Mouse (Mus musculus): ENCODE measurements at regions not wholly inside any gene's neighbourhood (a gene's known extent, or its start where the extent isn't known, plus 50 kb on each side); places are given as distances from the start of the nearest gene placed in this dataset.
"Not testable (repeated sequence)": the region's sequence is repeated elsewhere in the genome, so short reads cannot be mapped to it uniquely, and the experiment has no call there.

GRCm38 (mm10) chr10:37725609-37726008 is 586.9 kb upstream of the Marcks start:
- no peak for ATAC-seq (replicated peaks; ENCODE audit: low FRiP score, poor library complexity, severe bottlenecking)

GRCm38 (mm10) chr10:37724994-37725393 is 586.3 kb upstream of the Marcks start:
- ATAC-seq (replicated peaks; ENCODE audit: low FRiP score, poor library complexity, severe bottlenecking) = not testable (repeated sequence)

GRCm38 (mm10) chr10:37720748-37721147 is 582.0 kb upstream of the Marcks start:
- no peak for ATAC-seq (replicated peaks; ENCODE audit: low FRiP score, poor library complexity, severe bottlenecking)

- ATAC-seq (replicated peaks; ENCODE audit: low FRiP score, poor library complexity, severe bottlenecking) = no peak
Measured at GRCm38 (mm10) chr10:37716946-37717345, 578.2 kb upstream of the Marcks start.

- ATAC-seq (replicated peaks; ENCODE audit: low FRiP score, poor library complexity, severe bottlenecking) = no peak
Measured at GRCm38 (mm10) chr10:37711459-37711858, 572.7 kb upstream of the Marcks start.

- ATAC-seq (replicated peaks; ENCODE audit: low FRiP score, poor library complexity, severe bottlenecking) = no peak
Measured at GRCm38 (mm10) chr10:37694041-37694690, 555.4 kb upstream of the Marcks start.

GRCm38 (mm10) chr10:37692851-37693250 is 554.1 kb upstream of the Marcks start:
- ATAC-seq (replicated peaks; ENCODE audit: low FRiP score, poor library complexity, severe bottlenecking) = no peak

GRCm38 (mm10) chr10:37691939-37692338 is 553.2 kb upstream of the Marcks start:
- no peak for ATAC-seq (replicated peaks; ENCODE audit: low FRiP score, poor library complexity, severe bottlenecking)

- no peak for ATAC-seq (replicated peaks; ENCODE audit: low FRiP score, poor library complexity, severe bottlenecking)
Measured at GRCm38 (mm10) chr10:37683101-37683500, 544.4 kb upstream of the Marcks start.

- ATAC-seq (replicated peaks; ENCODE audit: low FRiP score, poor library complexity, severe bottlenecking) = no peak
Measured at GRCm38 (mm10) chr10:37680601-37681000, 541.9 kb upstream of the Marcks start.

- ATAC-seq (replicated peaks; ENCODE audit: low FRiP score, poor library complexity, severe bottlenecking) = no peak
Measured at GRCm38 (mm10) chr10:37677826-37678225, 539.1 kb upstream of the Marcks start.

GRCm38 (mm10) chr10:37668827-37669226 is 530.1 kb upstream of the Marcks start:
- no peak for ATAC-seq (replicated peaks; ENCODE audit: low FRiP score, poor library complexity, severe bottlenecking)

GRCm38 (mm10) chr10:37667031-37667745 is 528.5 kb upstream of the Marcks start:
- no peak for ATAC-seq (replicated peaks; ENCODE audit: low FRiP score, poor library complexity, severe bottlenecking)

- ATAC-seq (replicated peaks; ENCODE audit: low FRiP score, poor library complexity, severe bottlenecking) = no peak
Measured at GRCm38 (mm10) chr10:37666535-37666934, 527.8 kb upstream of the Marcks start.

- no peak for ATAC-seq (replicated peaks; ENCODE audit: low FRiP score, poor library complexity, severe bottlenecking)
Measured at GRCm38 (mm10) chr10:37637001-37637562, 498.4 kb upstream of the Marcks start.

- ATAC-seq (replicated peaks; ENCODE audit: low FRiP score, poor library complexity, severe bottlenecking) = no peak
Measured at GRCm38 (mm10) chr10:37636421-37636820, 497.7 kb upstream of the Marcks start.

GRCm38 (mm10) chr10:37630403-37630802 is 491.7 kb upstream of the Marcks start:
- no peak for ATAC-seq (replicated peaks; ENCODE audit: low FRiP score, poor library complexity, severe bottlenecking)

- no peak for ATAC-seq (replicated peaks; ENCODE audit: low FRiP score, poor library complexity, severe bottlenecking)
Measured at GRCm38 (mm10) chr10:37627900-37628299, 489.2 kb upstream of the Marcks start.

- ATAC-seq (replicated peaks; ENCODE audit: low FRiP score, poor library complexity, severe bottlenecking) = no peak
Measured at GRCm38 (mm10) chr10:37626758-37627201, 488.1 kb upstream of the Marcks start.

- no peak for ATAC-seq (replicated peaks; ENCODE audit: low FRiP score, poor library complexity, severe bottlenecking)
Measured at GRCm38 (mm10) chr10:37625972-37626757, 487.4 kb upstream of the Marcks start.
